Mouse (Mus musculus): ENCODE measurements around the gene Abhd12. TPM values are rescaled to one million over a fixed set of nuclear protein-coding genes. Genes with fewer than 3 reads are reported as not detected.

Gene Abhd12
- polyA plus RNA-seq, 1 experiment from 2014 or later = 63.0 TPM

DNA sequence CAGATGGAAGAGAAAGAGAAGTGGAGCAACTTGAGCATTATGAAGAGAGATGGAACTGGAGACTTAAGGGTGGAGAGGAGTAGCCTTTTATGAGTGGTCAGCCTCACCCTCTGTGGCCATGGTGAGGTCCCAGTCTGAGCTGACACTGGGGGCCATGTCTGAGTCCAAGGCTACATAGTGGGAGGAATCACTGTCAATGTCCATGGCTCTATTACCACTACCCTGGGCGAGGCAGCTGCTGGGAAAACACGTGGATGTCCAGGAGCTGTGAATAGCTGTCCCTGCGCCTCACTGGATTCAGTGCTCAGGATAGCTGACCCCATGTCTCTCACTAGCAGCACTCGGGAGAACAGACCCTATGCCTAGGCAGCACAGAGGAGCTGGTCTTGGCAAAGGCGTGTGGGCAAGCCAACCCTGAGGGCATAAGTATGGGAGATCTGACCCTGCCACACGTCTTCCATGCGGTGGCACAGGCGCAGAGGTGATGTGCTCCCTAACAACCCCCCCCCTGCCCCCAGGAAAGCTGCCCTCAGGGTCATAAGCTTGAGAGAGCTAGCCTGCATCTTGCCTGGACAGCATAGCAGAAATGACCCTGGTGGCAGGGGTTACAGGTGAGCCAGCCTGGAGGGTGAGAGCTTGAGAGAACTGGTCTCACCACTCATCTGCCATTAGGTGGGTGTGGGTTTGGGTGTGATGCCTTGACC is 20.3 kb downstream of the Abhd12 start:
- 91% methylated on average over 8 of the region's 8 CpGs for WGBS
- H3K9ac ChIP-seq (replicated peaks; ENCODE audit: low read depth, low read length) = no peak overlapping the region
- H3K4me3 ChIP-seq (ENCODE audit: low read depth, low read length) = no peak overlapping the region
- 0 out of 2 replicates have a peak, but pooled peaks have one; percentile 37 for ATAC-seq (ENCODE audit: insufficient number of reproducible peaks, insufficient read depth, low FRiP score, low read depth)
- no peak overlapping the region for H3K4me2 ChIP-seq (replicated peaks; ENCODE audit: low read depth, low read length)
- no peaks in the 10 kb centered on the region for H3K4me1 ChIP-seq (ENCODE audit: control insufficient read depth, insufficient read depth, low read length)
- no peaks in the 10 kb centered on the region for H3K27me3 ChIP-seq (ENCODE audit: control insufficient read depth, insufficient read depth, low read length)
- H3K36me3 ChIP-seq (ENCODE audit: control insufficient read depth, insufficient read depth, low read length) = no peaks in the 10 kb centered on the region
- no peaks in the 10 kb centered on the region for H3K9me3 ChIP-seq (ENCODE audit: control insufficient read depth, low read depth, low read length)
- no peak overlapping the region for H3K27ac ChIP-seq (ENCODE audit: low read length)

DNA sequence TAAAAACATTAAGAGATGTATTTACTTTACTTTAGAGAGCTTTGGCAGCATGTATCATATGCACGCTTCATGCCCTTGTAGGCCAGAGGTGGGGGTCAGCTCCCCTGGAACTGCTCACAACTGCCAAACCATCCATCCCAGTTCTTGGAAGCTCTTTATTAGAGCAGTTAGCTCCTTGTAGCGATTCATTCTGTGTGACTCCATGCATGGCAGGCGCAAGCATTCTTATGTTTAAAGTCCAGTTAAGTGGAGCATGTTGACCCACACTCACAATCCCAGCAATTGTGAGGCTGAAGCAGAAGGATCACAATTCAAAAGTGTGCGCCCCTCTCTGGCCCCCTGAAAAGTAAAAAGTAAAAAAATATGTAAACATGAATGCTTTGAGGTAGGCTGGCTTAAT is 27.0 kb downstream of the Abhd12 start:
- Histone ChIP-seq H3K9me3 (ENCODE audit: control insufficient read depth, low read depth, low read length) (no peaks in the 10 kb centered on the region), H3K4me3 (ENCODE audit: low read depth, low read length) (no peak overlapping the region), H3K4me2 (replicated peaks; ENCODE audit: low read depth, low read length) (no peak overlapping the region), H3K27me3 (ENCODE audit: control insufficient read depth, insufficient read depth, low read length) (no peaks in the 10 kb centered on the region), H3K9ac (replicated peaks; ENCODE audit: low read depth, low read length) (no peak overlapping the region), H3K27ac (ENCODE audit: low read length) (no peak overlapping the region), H3K4me1 (ENCODE audit: control insufficient read depth, insufficient read depth, low read length) (no peaks in the 10 kb centered on the region), H3K36me3 (ENCODE audit: control insufficient read depth, insufficient read depth, low read length) (no peaks in the 10 kb centered on the region)
- no peak for ATAC-seq (ENCODE audit: insufficient number of reproducible peaks, insufficient read depth, low FRiP score, low read depth)
- 80% methylated on average over 4 of the region's 4 CpGs for WGBS

DNA sequence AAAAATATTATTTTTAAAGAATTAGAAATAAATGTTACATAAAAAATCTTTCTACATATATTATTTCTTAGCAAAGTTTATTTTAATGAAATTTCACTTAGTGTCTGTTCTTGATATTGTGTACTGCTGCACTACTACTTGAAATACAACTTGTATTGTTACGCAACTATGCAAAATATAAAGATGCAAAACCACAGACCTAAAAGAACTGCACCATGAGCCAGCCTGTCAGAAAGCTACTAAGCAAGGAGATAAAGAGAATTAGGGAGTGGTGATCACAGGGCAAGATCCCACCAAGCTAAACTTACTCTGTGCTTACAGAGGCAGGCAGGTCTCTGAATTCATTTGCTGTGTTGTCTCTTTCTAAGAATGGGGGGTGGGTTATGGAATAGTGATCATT is 29.3 kb downstream of the Abhd12 start:
- no peak for ATAC-seq (ENCODE audit: insufficient number of reproducible peaks, insufficient read depth, low FRiP score, low read depth)
- no peak overlapping the region for H3K4me2 ChIP-seq (replicated peaks; ENCODE audit: low read depth, low read length)
- H3K27me3 ChIP-seq (ENCODE audit: control insufficient read depth, insufficient read depth, low read length) = no peaks in the 10 kb centered on the region
- no peaks in the 10 kb centered on the region for H3K36me3 ChIP-seq (ENCODE audit: control insufficient read depth, insufficient read depth, low read length)
- no peaks in the 10 kb centered on the region for H3K9me3 ChIP-seq (ENCODE audit: control insufficient read depth, low read depth, low read length)
- H3K9ac ChIP-seq (replicated peaks; ENCODE audit: low read depth, low read length) = no peak overlapping the region
- 96% methylated on average over 1 of the region's 1 CpGs for WGBS
- no peaks in the 10 kb centered on the region for H3K4me1 ChIP-seq (ENCODE audit: control insufficient read depth, insufficient read depth, low read length)
- no peak overlapping the region for H3K27ac ChIP-seq (ENCODE audit: low read length)
- no peak overlapping the region for H3K4me3 ChIP-seq (ENCODE audit: low read depth, low read length)

DNA sequence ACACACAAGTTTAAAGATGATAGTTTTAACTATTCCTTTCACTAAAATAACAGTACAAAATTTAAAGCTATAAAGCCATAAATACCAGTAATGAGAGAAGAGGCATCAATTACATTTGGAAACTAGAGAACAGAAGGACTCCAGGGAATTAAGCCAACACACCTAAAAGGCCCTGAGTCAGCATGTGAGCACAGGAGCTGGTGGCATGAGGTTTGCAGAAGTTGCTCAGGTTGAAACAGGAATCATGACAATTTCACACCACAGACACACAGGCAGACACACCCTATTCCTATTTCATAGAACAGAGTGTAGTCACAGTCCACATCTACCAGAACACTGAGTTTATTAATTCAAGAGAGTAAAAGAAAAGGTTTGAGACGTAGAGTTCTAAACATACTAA is 30.0 kb downstream of the Abhd12 start:
- Histone ChIP-seq H3K4me1 (ENCODE audit: control insufficient read depth, insufficient read depth, low read length) (no peaks in the 10 kb centered on the region), H3K9me3 (ENCODE audit: control insufficient read depth, low read depth, low read length) (no peaks in the 10 kb centered on the region), H3K9ac (replicated peaks; ENCODE audit: low read depth, low read length) (no peak overlapping the region), H3K4me2 (replicated peaks; ENCODE audit: low read depth, low read length) (no peak overlapping the region), H3K36me3 (ENCODE audit: control insufficient read depth, insufficient read depth, low read length) (no peaks in the 10 kb centered on the region), H3K27me3 (ENCODE audit: control insufficient read depth, insufficient read depth, low read length) (no peaks in the 10 kb centered on the region), H3K27ac (ENCODE audit: low read length) (no peak overlapping the region), H3K4me3 (ENCODE audit: low read depth, low read length) (no peak overlapping the region)
- no peak for ATAC-seq (ENCODE audit: insufficient number of reproducible peaks, insufficient read depth, low FRiP score, low read depth)
- 88% methylated on average over 1 of the region's 1 CpGs for WGBS

DNA sequence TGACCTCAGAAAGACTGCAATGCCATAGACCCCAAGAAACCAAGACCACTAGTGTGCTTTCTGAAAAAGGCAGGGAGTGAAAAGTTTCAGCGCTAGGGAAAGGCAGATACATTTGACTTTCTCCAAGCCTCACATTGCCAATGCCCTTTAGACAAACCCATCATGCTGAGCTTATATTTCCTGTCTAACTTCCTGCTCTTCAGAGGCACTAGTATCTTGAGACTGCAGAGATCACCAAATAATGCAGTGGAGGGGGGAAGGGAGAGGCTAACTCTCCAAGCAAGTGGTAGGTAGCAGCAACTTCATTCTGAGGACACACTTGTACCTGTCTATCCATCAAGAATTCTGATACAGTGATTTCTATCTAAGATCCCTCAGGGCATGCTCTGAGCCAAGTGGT is 35.1 kb downstream of the Abhd12 start:
- no peak for ATAC-seq (ENCODE audit: insufficient number of reproducible peaks, insufficient read depth, low FRiP score, low read depth)
- Histone ChIP-seq H3K4me1 (ENCODE audit: control insufficient read depth, insufficient read depth, low read length) (no peaks in the 10 kb centered on the region), H3K4me2 (replicated peaks; ENCODE audit: low read depth, low read length) (no peak overlapping the region), H3K27ac (ENCODE audit: low read length) (no peak overlapping the region), H3K9me3 (ENCODE audit: control insufficient read depth, low read depth, low read length) (no peaks in the 10 kb centered on the region), H3K36me3 (ENCODE audit: control insufficient read depth, insufficient read depth, low read length) (no peaks in the 10 kb centered on the region), H3K9ac (replicated peaks; ENCODE audit: low read depth, low read length) (no peak overlapping the region), H3K27me3 (ENCODE audit: control insufficient read depth, insufficient read depth, low read length) (no peaks in the 10 kb centered on the region), H3K4me3 (ENCODE audit: low read depth, low read length) (no peak overlapping the region)
- WGBS = 92% methylated on average over 1 of the region's 1 CpGs

DNA sequence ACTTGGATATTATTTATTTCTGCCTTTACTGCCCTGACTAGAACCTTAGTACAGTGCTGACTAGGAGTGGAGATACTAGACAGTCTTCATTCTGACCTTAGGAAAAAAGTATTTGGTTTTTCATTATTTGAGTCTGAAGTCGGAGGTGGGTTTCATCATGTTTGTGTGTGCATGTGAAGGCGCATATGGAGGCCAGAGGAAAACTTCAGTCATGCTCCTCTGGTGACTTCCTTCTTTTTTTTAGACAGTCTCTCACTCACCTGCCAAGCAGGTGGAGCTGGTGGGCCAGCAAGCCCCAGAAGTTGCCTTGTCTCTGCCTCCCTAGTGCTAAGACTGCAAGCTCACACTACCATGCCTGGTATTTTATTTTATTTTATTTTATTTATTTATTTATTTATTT is 37.5 kb downstream of the Abhd12 start:
- no peak for ATAC-seq (ENCODE audit: insufficient number of reproducible peaks, insufficient read depth, low FRiP score, low read depth)
- Histone ChIP-seq H3K27ac (ENCODE audit: low read length) (no peak overlapping the region), H3K9ac (replicated peaks; ENCODE audit: low read depth, low read length) (no peak overlapping the region), H3K4me3 (ENCODE audit: low read depth, low read length) (no peak overlapping the region), H3K4me1 (ENCODE audit: control insufficient read depth, insufficient read depth, low read length) (no peaks in the 10 kb centered on the region), H3K27me3 (ENCODE audit: control insufficient read depth, insufficient read depth, low read length) (no peaks in the 10 kb centered on the region), H3K9me3 (ENCODE audit: control insufficient read depth, low read depth, low read length) (no peaks in the 10 kb centered on the region), H3K4me2 (replicated peaks; ENCODE audit: low read depth, low read length) (no peak overlapping the region), H3K36me3 (ENCODE audit: control insufficient read depth, insufficient read depth, low read length) (no peaks in the 10 kb centered on the region)
- WGBS = 94% methylated on average over 2 of the region's 2 CpGs

DNA sequence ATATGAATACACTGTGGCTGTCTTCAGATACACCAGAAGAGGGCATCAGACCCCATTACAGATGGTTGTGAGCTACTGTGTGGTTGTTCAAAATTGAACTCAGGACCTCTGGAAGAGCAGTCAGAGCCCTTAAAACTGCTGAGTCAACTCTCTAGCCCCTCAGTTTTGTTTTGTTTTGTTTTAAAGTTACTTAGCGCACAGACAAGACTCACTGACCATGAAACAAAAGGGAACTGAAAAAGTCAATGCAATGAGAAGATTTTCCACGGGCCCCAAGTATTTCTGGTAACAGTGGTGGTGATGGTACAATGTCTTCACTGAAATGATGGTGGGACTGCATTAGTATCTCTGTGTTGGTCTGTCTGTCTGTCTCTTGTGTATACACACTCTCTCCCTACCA is 43.4 kb downstream of the Abhd12 start:
- Histone ChIP-seq H3K27ac (ENCODE audit: low read length) (no peak overlapping the region), H3K36me3 (ENCODE audit: control insufficient read depth, insufficient read depth, low read length) (no peaks in the 10 kb centered on the region), H3K4me3 (ENCODE audit: low read depth, low read length) (no peak overlapping the region), H3K27me3 (ENCODE audit: control insufficient read depth, insufficient read depth, low read length) (no peaks in the 10 kb centered on the region), H3K9me3 (ENCODE audit: control insufficient read depth, low read depth, low read length) (no peaks in the 10 kb centered on the region), H3K9ac (replicated peaks; ENCODE audit: low read depth, low read length) (no peak overlapping the region), H3K4me1 (ENCODE audit: control insufficient read depth, insufficient read depth, low read length) (no peaks in the 10 kb centered on the region), H3K4me2 (replicated peaks; ENCODE audit: low read depth, low read length) (no peak overlapping the region)
- WGBS = 87% methylated on average over 2 of the region's 2 CpGs
- ATAC-seq (ENCODE audit: insufficient number of reproducible peaks, insufficient read depth, low FRiP score, low read depth) = no peak

DNA sequence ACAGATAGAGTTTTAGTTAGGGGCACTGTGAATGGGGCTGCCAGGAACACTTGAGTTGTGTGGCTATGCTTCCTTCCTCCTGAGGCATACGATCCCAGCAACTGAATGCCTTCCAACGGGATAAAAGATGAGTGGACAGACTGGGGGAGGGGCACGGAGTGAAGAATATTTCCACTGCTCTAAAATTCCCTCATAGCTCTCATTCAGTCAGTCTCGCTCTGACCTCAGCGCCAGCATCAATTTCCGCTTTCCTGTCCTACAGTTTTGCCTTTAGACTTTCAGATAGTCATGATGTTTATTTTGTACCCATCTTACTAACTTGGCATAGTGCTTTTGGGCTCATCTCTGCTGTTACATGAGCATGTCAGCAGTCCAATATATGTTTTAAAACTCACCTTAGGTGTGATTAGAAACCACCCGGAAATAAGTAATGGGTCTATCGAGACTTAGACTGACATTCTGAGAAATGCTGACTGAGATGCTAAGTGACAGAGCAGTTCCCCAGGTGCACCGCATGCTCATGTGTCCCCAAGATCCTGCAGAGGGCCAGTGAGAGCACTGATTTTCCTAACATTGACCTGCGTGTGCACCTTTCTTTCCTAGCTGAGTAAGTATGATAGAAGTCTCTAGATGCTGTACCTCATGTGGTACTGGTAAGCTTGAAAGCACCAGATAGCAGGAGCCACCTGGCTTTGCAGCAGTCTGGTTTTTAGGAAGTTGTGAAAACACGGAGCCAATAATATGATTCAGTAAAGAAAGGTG is 44.7 kb downstream of the Abhd12 start:
- WGBS = 76% methylated on average over 11 of the region's 11 CpGs
- Histone ChIP-seq H3K4me3 (ENCODE audit: low read depth, low read length) (no peak overlapping the region), H3K9me3 (ENCODE audit: control insufficient read depth, low read depth, low read length) (no peaks in the 10 kb centered on the region), H3K4me2 (replicated peaks; ENCODE audit: low read depth, low read length) (no peak overlapping the region), H3K9ac (replicated peaks; ENCODE audit: low read depth, low read length) (no peak overlapping the region), H3K27ac (ENCODE audit: low read length) (no peak overlapping the region), H3K27me3 (ENCODE audit: control insufficient read depth, insufficient read depth, low read length) (no peaks in the 10 kb centered on the region), H3K36me3 (ENCODE audit: control insufficient read depth, insufficient read depth, low read length) (no peaks in the 10 kb centered on the region), H3K4me1 (ENCODE audit: control insufficient read depth, insufficient read depth, low read length) (no peaks in the 10 kb centered on the region)
- ATAC-seq (ENCODE audit: insufficient number of reproducible peaks, insufficient read depth, low FRiP score, low read depth) = no peak
